In the genomic region with DNA sequence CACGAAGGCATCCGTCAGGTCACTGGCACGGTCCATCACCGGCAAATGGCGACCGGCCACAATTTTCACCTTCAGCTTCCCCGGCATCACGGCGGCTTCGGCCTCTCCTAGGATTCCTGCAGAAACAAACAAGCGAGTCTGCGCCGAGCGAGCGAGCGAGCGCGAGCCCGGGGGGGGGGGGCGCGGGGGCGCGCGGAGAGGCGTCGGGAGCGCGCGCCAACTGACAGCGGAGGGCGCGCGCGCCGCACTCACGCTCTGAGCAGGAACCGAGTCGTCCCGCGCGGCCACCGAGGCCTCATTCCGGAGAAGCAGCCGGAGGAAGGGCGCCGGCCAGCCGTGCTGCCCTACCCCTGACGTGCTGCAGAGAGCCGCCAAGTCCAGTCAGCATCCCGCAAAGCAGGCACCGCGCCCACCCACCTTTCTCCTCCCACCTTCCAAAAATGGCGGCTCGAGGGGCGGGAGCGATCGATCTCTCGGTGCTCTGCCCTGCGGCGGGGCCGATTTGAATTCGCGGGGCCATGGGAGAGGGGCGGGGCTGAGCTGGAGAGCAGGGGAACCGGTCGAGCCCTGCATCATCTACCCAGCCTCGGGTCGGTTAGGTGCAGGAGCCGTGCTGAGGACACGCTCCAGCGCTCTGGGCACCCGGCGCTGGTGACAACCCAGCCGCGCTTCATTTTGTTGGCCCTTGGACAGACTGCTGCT, we compare ENCODE assay signal across 8 mouse cellular contexts. TPM values are rescaled to one million over a fixed set of nuclear protein-coding genes. Genes with fewer than 3 reads are reported as not detected.
DNase-seq lines count a peak whose midpoint lies in the region; ATAC-seq lines count a peak whose summit lies in the region.

C2cd5 (minus strand) TSS at position 461 of the 702 bp plus-strand sequence.

- H3K4me2 ChIP-seq in embryonic facial prominence, embryonic 13.5 days = peak within 1 kb of the TSS; percentile 85
- peak within 1 kb of the TSS; percentile 81 for H3K4me2 ChIP-seq in limb, embryonic 13.5 days (replicated peaks)
- peak within 1 kb of the TSS; percentile 77 for H3K4me2 ChIP-seq in midbrain, embryonic 16.5 days (ENCODE audit: low read length)

- peak within 1 kb of the TSS; percentile 90 for H3K27ac ChIP-seq in embryonic facial prominence, embryonic 13.5 days
- H3K27ac ChIP-seq in limb, embryonic 13.5 days = peak within 1 kb of the TSS; percentile 87
- H3K27ac ChIP-seq in midbrain, embryonic 16.5 days (ENCODE audit: low read length) = peak within 1 kb of the TSS; percentile 99

- no peaks in the 10 kb centered on the region for H3K27me3 ChIP-seq in embryonic facial prominence, embryonic 13.5 days
- H3K27me3 ChIP-seq in limb, embryonic 13.5 days = 0 out of 2 replicates have a peak, but pooled peaks cover 2% of the 10 kb centered on the region
- no peaks in the 10 kb centered on the region for H3K27me3 ChIP-seq in midbrain, embryonic 16.5 days (ENCODE audit: control insufficient read depth, insufficient read depth, low read depth, low read length)

- peaks cover 9% of the 10 kb centered on the region for H3K36me3 ChIP-seq in embryonic facial prominence, embryonic 13.5 days
- peaks cover 8% of the 10 kb centered on the region; the same call in 1 of the 2 replicates for H3K36me3 ChIP-seq in limb, embryonic 13.5 days
- H3K36me3 ChIP-seq in midbrain, embryonic 16.5 days (ENCODE audit: control insufficient read depth, insufficient read depth, low read length) = 0 out of 2 replicates have a peak, but pooled peaks cover 3% of the 10 kb centered on the region

- peak; percentile 92 for ATAC-seq in embryonic facial prominence, embryonic 13.5 days (ENCODE audit: insufficient number of reproducible peaks, insufficient read depth, low FRiP score, low TSS enrichment, low read depth)
- peak; percentile 95 for ATAC-seq in limb, embryonic 13.5 days (ENCODE audit: low FRiP score, low read depth)
- ATAC-seq in midbrain, embryonic 16.5 days = peak; percentile 95

- peaks cover 14% of the 10 kb centered on the region for H3K4me1 ChIP-seq in embryonic facial prominence, embryonic 13.5 days
- H3K4me1 ChIP-seq in limb, embryonic 13.5 days = peaks cover 7% of the 10 kb centered on the region
- H3K4me1 ChIP-seq in midbrain, embryonic 16.5 days (ENCODE audit: control insufficient read depth, insufficient read depth, low read length) = peaks cover 20% of the 10 kb centered on the region

- H3K9ac ChIP-seq in embryonic facial prominence, embryonic 13.5 days = peak within 1 kb of the TSS; percentile 88
- H3K9ac ChIP-seq in limb, embryonic 13.5 days = peak within 1 kb of the TSS; percentile 86
- peak within 1 kb of the TSS; percentile 97 for H3K9ac ChIP-seq in midbrain, embryonic 16.5 days (ENCODE audit: low read depth, low read length)

- DNase-seq in 3134 (ENCODE audit: extremely low read depth, insufficient read length, low spot score) = peak; percentile 98
- DNase-seq in adrenal gland, postnatal 36 days = peak; percentile 98
- peak; percentile 97 to 98 for DNase-seq in heart, adult 18-20 months
- peak; percentile 96 to 97 for DNase-seq in kidney, adult 8-10 months
- peak; percentile 95 to 98 for DNase-seq in spleen, postnatal 10 days (ENCODE audit: low spot score in 2 of 2)

- under 1% methylated on average over 66 of the region's 75 CpGs for WGBS in embryonic facial prominence, embryonic 13.5 days
- WGBS in limb, embryonic 13.5 days = under 1% methylated on average over 63 of the region's 75 CpGs
- under 1% methylated on average over 33 of the region's 75 CpGs for WGBS in midbrain, embryonic 16.5 days

- peak within 1 kb of the TSS; percentile 85 for H3K4me3 ChIP-seq in embryonic facial prominence, embryonic 13.5 days
- H3K4me3 ChIP-seq in limb, embryonic 13.5 days = peak within 1 kb of the TSS; percentile 78
- H3K4me3 ChIP-seq in midbrain, embryonic 16.5 days (ENCODE audit: low read depth, low read length) = peak within 1 kb of the TSS; percentile 86

- no peaks in the 10 kb centered on the region for H3K9me3 ChIP-seq in embryonic facial prominence, embryonic 13.5 days
- H3K9me3 ChIP-seq in limb, embryonic 13.5 days = no peaks in the 10 kb centered on the region
- no peaks in the 10 kb centered on the region for H3K9me3 ChIP-seq in midbrain, embryonic 16.5 days (replicated peaks; ENCODE audit: control insufficient read depth, low read length, poor library complexity, severe bottlenecking)

RNA-seq across cellular contexts. Expression of gene C2cd5, which starts in this region (rescaled TPM):
- 10 to 100 TPM; 18.3 to 19.2 TPM for total RNA-seq in adrenal gland, postnatal 36 days (2021)
- polyA plus RNA-seq in embryonic facial prominence, embryonic 13.5 days (2015; fragmentation: Nextera tagmentation; extraction: Ambion mirVana) = 35.7 and 38.2 TPM in 2 replicates
- total RNA-seq in heart, adult 18-20 months (2021) = 10 to 100 TPM; 11.0 to 14.5 TPM
- polyA plus RNA-seq in limb, embryonic 13.5 days (2015; fragmentation: Nextera tagmentation; extraction: Ambion mirVana) = 29.1 and 30.0 TPM in 2 replicates
- 43.2 and 52.4 TPM in 2 replicates for polyA plus RNA-seq in midbrain, embryonic 16.5 days (2015; fragmentation: Nextera tagmentation; extraction: Ambion mirVana)

Comparison
In these comparisons a context has a peak if more than half of its experiments do, and no peak if none do; other contexts are left out.
1. Peak in every context shown above with its lines: DNase-seq, ATAC-seq, H3K4me3 ChIP-seq and H3K27ac ChIP-seq.